Mouse (Mus musculus): Measurements from ENCODE around the gene Paf1.

DNA sequence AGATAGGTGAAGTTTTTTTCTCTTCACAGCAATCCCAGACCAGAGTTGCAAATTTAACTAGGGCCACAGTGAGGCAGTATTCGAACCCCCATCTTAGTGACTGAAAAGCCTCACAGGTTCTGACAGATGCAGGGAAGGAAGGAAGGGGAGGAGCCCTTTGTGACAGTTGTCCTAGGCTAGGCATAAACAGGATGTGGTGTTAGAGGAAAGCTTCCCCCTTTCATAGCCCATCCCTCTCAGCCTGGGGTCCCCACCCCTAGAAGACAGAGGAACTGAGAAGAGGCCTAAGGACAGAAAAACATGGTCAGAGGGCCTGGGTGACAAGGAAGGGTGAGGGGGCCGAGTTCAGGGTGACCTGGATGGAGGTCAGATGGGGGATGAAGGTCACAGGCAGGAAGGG lies 48.0 kb downstream of the Paf1 start:
- TF ChIP-seq CTCF (conservative IDR thresholded peaks at IDR 0.05; ENCODE audit: low read length) = 0 out of 2 replicates have a peak, but pooled peaks have one; percentile 9
- no peak for TF ChIP-seq NANOG (IDR thresholded peaks at IDR 0.05; ENCODE audit: borderline replicate concordance, low read length)
